Comparison of ENCODE assay signal across 13 mouse cellular contexts in the genomic region with DNA sequence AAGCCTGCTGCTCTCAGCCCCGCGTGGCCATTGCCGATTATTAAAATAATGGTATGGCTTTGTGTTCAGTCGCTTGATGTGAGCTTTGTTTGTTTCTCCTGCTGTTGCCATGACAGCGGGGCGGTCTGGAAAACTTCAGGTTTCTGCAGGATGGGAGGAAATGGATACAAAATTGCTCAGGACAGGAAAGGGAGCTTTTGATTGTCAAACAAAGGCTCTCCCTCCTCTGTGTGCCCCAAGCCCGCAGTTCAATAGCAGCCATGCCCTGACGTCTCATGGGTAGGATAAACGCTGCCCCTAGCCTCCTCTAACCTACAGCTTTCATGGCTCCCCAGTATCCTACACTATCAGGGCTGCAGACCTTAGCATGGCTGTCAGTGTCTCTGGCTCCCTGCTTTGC. TPM values are rescaled to one million over a fixed set of nuclear protein-coding genes. Genes with fewer than 3 reads are reported as not detected.
A peak's percentile ranks its signal among the peaks of the same experiment; 100 is the strongest.
DNase-seq lines count a peak whose midpoint lies in the region; ATAC-seq lines count a peak whose summit lies in the region.
"Had no signal": no experiment of that assay in that cellular context is flagged by ENCODE, and none has a peak within 500 bp of the region (broad histone marks: within the 10 kb centered on the region; RNA-seq: fewer than 3 reads in every experiment).

No protein-coding gene starts in this region.

- H3K9ac ChIP-seq in embryonic facial prominence, embryonic 14.5 days (ENCODE audit: low read depth, low read length) = 0 out of 2 replicates have a peak overlapping the region, but pooled peaks have one; percentile 1
- H3K9ac ChIP-seq in intestine, embryonic 14.5 days (ENCODE audit: low read length) = no peak overlapping the region
- H3K9ac ChIP-seq in neural tube, embryonic 15.5 days (replicated peaks) = no peak overlapping the region; the same call in 1 of the 2 replicates

- H3K27ac ChIP-seq in embryonic facial prominence, embryonic 14.5 days (replicated peaks; ENCODE audit: low read depth, low read length) = no peak overlapping the region
- H3K27ac ChIP-seq in intestine, embryonic 14.5 days (ENCODE audit: low read depth) = peak overlapping the region; percentile 75
- 0 out of 2 replicates have a peak overlapping the region, but pooled peaks have one; percentile 6 for H3K27ac ChIP-seq in neural tube, embryonic 15.5 days (replicated peaks)

- H3K4me3 ChIP-seq in embryonic facial prominence, embryonic 14.5 days (ENCODE audit: low read depth, low read length) = no peak overlapping the region
- H3K4me3 ChIP-seq in intestine, embryonic 14.5 days (ENCODE audit: low read depth, low read length) = no peak overlapping the region
- H3K4me3 ChIP-seq in neural tube, embryonic 15.5 days (replicated peaks) = no peak overlapping the region
- H3K4me3 ChIP-seq: myocyte had no signal

- peak; percentile 53; the same call in 1 of the 2 replicates for ATAC-seq in embryonic facial prominence, embryonic 14.5 days (ENCODE audit: low read depth)
- peak; percentile 26; the same call in 1 of the 2 replicates for ATAC-seq in intestine, embryonic 14.5 days (replicated peaks; ENCODE audit: low FRiP score, low TSS enrichment, low read depth)
- ATAC-seq in neural tube, embryonic 15.5 days (ENCODE audit: low FRiP score) = no peak; the same call in 1 of the 2 replicates
- ATAC-seq: CD4-positive, CD25-positive, alpha-beta regulatory T cell, adult 4 months had no signal

- H3K4me1 ChIP-seq in embryonic facial prominence, embryonic 14.5 days (ENCODE audit: control insufficient read depth, insufficient read depth, low read length) = no peaks in the 10 kb centered on the region
- peaks cover 28% of the 10 kb centered on the region for H3K4me1 ChIP-seq in intestine, embryonic 14.5 days (replicated peaks; ENCODE audit: control insufficient read depth, insufficient read depth, low read length)
- H3K4me1 ChIP-seq in neural tube, embryonic 15.5 days = peaks cover 20% of the 10 kb centered on the region

- H3K36me3 ChIP-seq in embryonic facial prominence, embryonic 14.5 days (ENCODE audit: control insufficient read depth, insufficient read depth, low read length) = no peaks in the 10 kb centered on the region
- no peaks in the 10 kb centered on the region for H3K36me3 ChIP-seq in intestine, embryonic 14.5 days (ENCODE audit: control insufficient read depth, insufficient read depth, low read length)
- no peaks in the 10 kb centered on the region for H3K36me3 ChIP-seq in neural tube, embryonic 15.5 days

- 23% methylated on average over 9 of the region's 9 CpGs for WGBS in embryonic facial prominence, embryonic 14.5 days
- 11% methylated on average over 9 of the region's 9 CpGs for WGBS in intestine, embryonic 14.5 days
- 17% methylated on average over 9 of the region's 9 CpGs for WGBS in neural tube, embryonic 15.5 days

- intact Hi-C loops in heart, postnatal 25 days (cut with DNase I) = no loop called here
- intact Hi-C loops in gastrocnemius, postnatal 36 days (cut with DNase I) = no loop called here

- H3K27me3 ChIP-seq in embryonic facial prominence, embryonic 14.5 days (replicated peaks; ENCODE audit: control insufficient read depth, insufficient read depth, low read length) = peaks cover 18% of the 10 kb centered on the region
- peaks cover 5% of the 10 kb centered on the region for H3K27me3 ChIP-seq in intestine, embryonic 14.5 days (replicated peaks; ENCODE audit: control insufficient read depth, insufficient read depth, low read length)
- no peaks in the 10 kb centered on the region for H3K27me3 ChIP-seq in neural tube, embryonic 15.5 days (replicated peaks)

- no peak overlapping the region for H3K4me2 ChIP-seq in embryonic facial prominence, embryonic 14.5 days (ENCODE audit: low read depth, low read length)
- H3K4me2 ChIP-seq in intestine, embryonic 14.5 days (ENCODE audit: low read length) = 0 out of 2 replicates have a peak overlapping the region, but pooled peaks have one; percentile 1
- H3K4me2 ChIP-seq in neural tube, embryonic 15.5 days = no peak overlapping the region

- peak; percentile 27 for DNase-seq in heart, postnatal 4 days
- DNase-seq in heart, postnatal 25 days (ENCODE audit: low spot score) = no peak
- DNase-seq in embryonic facial prominence, embryonic 14.5 days (ENCODE audit: low spot score) = peak; percentile 53
- DNase-seq in intestine, embryonic 14.5 days (ENCODE audit: low spot score) = peak; percentile 79
- no peak for DNase-seq in Muller cell, postnatal 12 days (ENCODE audit: inconsistent ontology term)
- no peak for DNase-seq in gastrocnemius, postnatal 36 days
- no peak for DNase-seq in layer of hippocampus, postnatal 14 days (ENCODE audit: low spot score in 2 of 2)
- DNase-seq: layer of hippocampus, postnatal 36 days; right cerebral cortex, postnatal 14 days; thymus, postnatal 25 days had no signal

- no peaks in the 10 kb centered on the region for H3K9me3 ChIP-seq in embryonic facial prominence, embryonic 14.5 days (ENCODE audit: control insufficient read depth, low read length)
- no peaks in the 10 kb centered on the region for H3K9me3 ChIP-seq in intestine, embryonic 14.5 days (ENCODE audit: control insufficient read depth, low read length)
- no peaks in the 10 kb centered on the region for H3K9me3 ChIP-seq in neural tube, embryonic 15.5 days (replicated peaks)

RNA-seq across cellular contexts. Expression of gene Sez6l, which starts 6.3 kb away (rescaled TPM):
- total RNA-seq in heart, postnatal 4 days (2021) = under 1 TPM; 0.52 TPM
- under 1 TPM; 0.16 to 0.20 TPM for total RNA-seq in heart, postnatal 25 days (2021)
- polyA plus RNA-seq in embryonic facial prominence, embryonic 14.5 days (2014; fragmentation: Nextera tagmentation; extraction: Ambion mirVana) = 0.82 and 1.2 TPM in 2 replicates
- polyA plus RNA-seq in intestine, embryonic 14.5 days (2014; fragmentation: Nextera tagmentation; extraction: Ambion mirVana) = 2.4 and 2.7 TPM in 2 replicates
- polyA plus RNA-seq in neural tube, embryonic 15.5 days (2015; fragmentation: Nextera tagmentation; extraction: Ambion mirVana) = 26.7 and 32.5 TPM in 2 replicates
- total RNA-seq in gastrocnemius, postnatal 36 days (2021) = under 1 TPM in 1 of 2 experiments, not detected in 1; 0.05 TPM
- total RNA-seq in layer of hippocampus, postnatal 14 days (2021) = 100 to 1,000 TPM; 202 to 218 TPM
- polyA plus RNA-seq: CD4-positive, CD25-positive, alpha-beta regulatory T cell, adult 4 months; myocyte had no signal

Comparison
In these comparisons a context has a peak if more than half of its experiments do, and no peak if none do; other contexts are left out.
1. DNase-seq: peak in heart, postnatal 4 days (single experiment), embryonic facial prominence, embryonic 14.5 days (single experiment) and intestine, embryonic 14.5 days (single experiment); none in heart, postnatal 25 days (single experiment), Muller cell, postnatal 12 days (single experiment), gastrocnemius, postnatal 36 days (0 of 2) and layer of hippocampus, postnatal 14 days (0 of 2).
2. RNA of gene Sez6l, which starts 6.3 kb away (total RNA-seq): 202 to 218 TPM in layer of hippocampus, postnatal 14 days; 0.52 TPM in heart, postnatal 4 days, 0.16 to 0.20 TPM in heart, postnatal 25 days and 0.05 TPM in gastrocnemius, postnatal 36 days; every median in the first group is over 100 times any median in the second.